Comparison of ENCODE assay signal across 22 mouse cellular contexts in genomic region chr16:57168236-57168635, GRCm38 (mm10). TPM values are rescaled to one million over a fixed set of nuclear protein-coding genes. Genes with fewer than 3 reads are reported as not detected.
A peak's percentile ranks its signal among the peaks of the same experiment; 100 is the strongest.
DNase-seq lines count a peak whose midpoint lies in the region; ATAC-seq and TF ChIP-seq lines count a peak whose summit lies in the region.
"Had no signal": no experiment of that assay in that cellular context is flagged by ENCODE, and none has a peak within 500 bp of the region (broad histone marks: within the 10 kb centered on the region; RNA-seq: fewer than 3 reads in every experiment).

No protein-coding gene starts in this region.

- TF ChIP-seq CTCF in kidney, postnatal 0 days (IDR thresholded peaks at IDR 0.05; ENCODE audit: low read depth) = no peak
- no peak for TF ChIP-seq CTCF in lung, adult 2 months (IDR thresholded peaks at IDR 0.05; ENCODE audit: insufficient read depth, low read length)

- H3K36me3 ChIP-seq in embryonic facial prominence, embryonic 14.5 days (ENCODE audit: control insufficient read depth, insufficient read depth, low read length) = peaks cover 47% of the 10 kb centered on the region
- peaks cover 30% of the 10 kb centered on the region for H3K36me3 ChIP-seq in embryonic facial prominence, embryonic 10.5 days (replicated peaks)
- H3K36me3 ChIP-seq in kidney, postnatal 0 days (ENCODE audit: insufficient read depth, low read length) = peaks cover 11% of the 10 kb centered on the region
- peaks cover 30% of the 10 kb centered on the region for H3K36me3 ChIP-seq in midbrain, embryonic 14.5 days (ENCODE audit: control insufficient read depth, insufficient read depth, low read length)

- H3K9ac ChIP-seq in embryonic facial prominence, embryonic 14.5 days (ENCODE audit: low read depth, low read length) = no peak overlapping the region
- H3K9ac ChIP-seq in kidney, postnatal 0 days (ENCODE audit: low read depth, low read length) = 0 out of 2 replicates have a peak overlapping the region, but pooled peaks have one; percentile 2
- 0 out of 2 replicates have a peak overlapping the region, but pooled peaks have one; percentile 23 for H3K9ac ChIP-seq in midbrain, embryonic 14.5 days (replicated peaks; ENCODE audit: low read length)
- H3K9ac ChIP-seq: heart, embryonic 15.5 days had no signal

- 69% methylated on average over 4 of the region's 4 CpGs for WGBS in embryonic facial prominence, embryonic 14.5 days
- 68% methylated on average over 4 of the region's 4 CpGs for WGBS in embryonic facial prominence, embryonic 10.5 days
- WGBS in kidney, postnatal 0 days = 77% methylated on average over 4 of the region's 4 CpGs
- WGBS in midbrain, embryonic 14.5 days = 44% methylated on average over 4 of the region's 4 CpGs
- WGBS in lung, adult 2 months = 72% methylated on average over 4 of the region's 4 CpGs

- no peak overlapping the region for H3K4me3 ChIP-seq in embryonic facial prominence, embryonic 14.5 days (ENCODE audit: low read depth, low read length)
- no peak overlapping the region for H3K4me3 ChIP-seq in embryonic facial prominence, embryonic 10.5 days
- H3K4me3 ChIP-seq in kidney, postnatal 0 days (replicated peaks; ENCODE audit: low read depth, low read length) = no peak overlapping the region
- no peak overlapping the region for H3K4me3 ChIP-seq in midbrain, embryonic 14.5 days (replicated peaks; ENCODE audit: low read depth, low read length)
- H3K4me3 ChIP-seq in lung, adult 2 months (replicated peaks; ENCODE audit: extremely low read depth, low read depth, low read length) = no peak overlapping the region

- ATAC-seq in embryonic facial prominence, embryonic 14.5 days (ENCODE audit: low read depth) = no peak
- ATAC-seq in kidney, postnatal 0 days (replicated peaks; ENCODE audit: low FRiP score, low read depth) = no peak
- ATAC-seq in midbrain, embryonic 14.5 days (ENCODE audit: low FRiP score, low TSS enrichment) = no peak
- ATAC-seq: activated CD4-positive, CD25-positive, alpha-beta regulatory T cell, adult 4 months; Patski had no signal

- DNase-seq in embryonic facial prominence, embryonic 14.5 days (ENCODE audit: low spot score) = no peak
- DNase-seq in embryonic facial prominence, embryonic 10.5 days (ENCODE audit: low spot score) = no peak
- DNase-seq in kidney, postnatal 0 days (ENCODE audit: low spot score) = no peak
- no peak for DNase-seq in kidney, adult 18-20 months
- peak; percentile 32 for DNase-seq in embryo, embryonic 10.5 days (ENCODE audit: low spot score)
- no peak for DNase-seq in midbrain, embryonic 14.5 days
- DNase-seq in lung, adult 2 months = no peak
- DNase-seq: adrenal gland, postnatal 10 days; gastrocnemius, postnatal 14 days; heart, adult 2 months; kidney, adult 8-10 months; kidney, postnatal 25 days; liver; lung, postnatal 10 days; right cerebral cortex, postnatal 14 days; spleen, adult 18-20 months; thymus, postnatal 25 days had no signal

- H3K27ac ChIP-seq in embryonic facial prominence, embryonic 14.5 days (replicated peaks; ENCODE audit: low read depth, low read length) = peak overlapping the region; percentile 87; the same call in 1 of the 2 replicates
- no peak overlapping the region for H3K27ac ChIP-seq in embryonic facial prominence, embryonic 10.5 days (replicated peaks)
- H3K27ac ChIP-seq in kidney, postnatal 0 days = no peak overlapping the region
- H3K27ac ChIP-seq in midbrain, embryonic 14.5 days (replicated peaks; ENCODE audit: low read depth, low read length) = no peak overlapping the region

- 0 out of 2 replicates have a peak, but pooled peaks cover 3% of the 10 kb centered on the region for H3K4me1 ChIP-seq in embryonic facial prominence, embryonic 14.5 days (ENCODE audit: control insufficient read depth, insufficient read depth, low read length)
- H3K4me1 ChIP-seq in embryonic facial prominence, embryonic 10.5 days = peaks cover 8% of the 10 kb centered on the region
- H3K4me1 ChIP-seq in kidney, postnatal 0 days (replicated peaks; ENCODE audit: insufficient read depth, low read length) = no peaks in the 10 kb centered on the region
- peaks cover 13% of the 10 kb centered on the region; the same call in 1 of the 2 replicates for H3K4me1 ChIP-seq in midbrain, embryonic 14.5 days (ENCODE audit: control insufficient read depth, insufficient read depth, low read length)
- peaks cover 5% of the 10 kb centered on the region; the same call in 1 of the 2 replicates for H3K4me1 ChIP-seq in lung, adult 2 months (ENCODE audit: control insufficient read depth, insufficient read depth, low read length)

- H3K27me3 ChIP-seq in embryonic facial prominence, embryonic 14.5 days (replicated peaks; ENCODE audit: control insufficient read depth, insufficient read depth, low read length) = no peaks in the 10 kb centered on the region
- no peaks in the 10 kb centered on the region for H3K27me3 ChIP-seq in embryonic facial prominence, embryonic 10.5 days (replicated peaks; ENCODE audit: low read depth, poor library complexity, severe bottlenecking)
- no peaks in the 10 kb centered on the region for H3K27me3 ChIP-seq in kidney, postnatal 0 days (ENCODE audit: insufficient read depth, low read length)
- H3K27me3 ChIP-seq in midbrain, embryonic 14.5 days (ENCODE audit: control insufficient read depth, insufficient read depth, low read length) = no peaks in the 10 kb centered on the region
- H3K27me3 ChIP-seq: heart, embryonic 15.5 days; hindbrain, embryonic 15.5 days; Patski had no signal

- no peak overlapping the region for H3K4me2 ChIP-seq in embryonic facial prominence, embryonic 14.5 days (ENCODE audit: low read depth, low read length)
- no peak overlapping the region for H3K4me2 ChIP-seq in kidney, postnatal 0 days (ENCODE audit: low read length)
- H3K4me2 ChIP-seq in midbrain, embryonic 14.5 days (ENCODE audit: low read length) = peak overlapping the region; percentile 84

- no peaks in the 10 kb centered on the region for H3K9me3 ChIP-seq in embryonic facial prominence, embryonic 14.5 days (ENCODE audit: control insufficient read depth, low read length)
- H3K9me3 ChIP-seq in embryonic facial prominence, embryonic 10.5 days = no peaks in the 10 kb centered on the region
- no peaks in the 10 kb centered on the region for H3K9me3 ChIP-seq in kidney, postnatal 0 days (replicated peaks; ENCODE audit: low read length)
- no peaks in the 10 kb centered on the region for H3K9me3 ChIP-seq in midbrain, embryonic 14.5 days (ENCODE audit: control insufficient read depth, low read length)
- H3K9me3 ChIP-seq: forebrain, embryonic 10.5 days; heart, embryonic 15.5 days; hindbrain, embryonic 15.5 days had no signal

- TF ChIP-seq POLR2A in lung, adult 2 months (IDR thresholded peaks at IDR 0.05; ENCODE audit: borderline replicate concordance, extremely low read depth, low read depth, low read length) = no peak

RNA-seq across cellular contexts. Expression of gene Nit2, which starts 1.1 kb away (rescaled TPM):
- polyA plus RNA-seq in embryonic facial prominence, embryonic 14.5 days (2014; fragmentation: Nextera tagmentation; extraction: Ambion mirVana) = 73.4 and 81.0 TPM in 2 replicates
- polyA plus RNA-seq in embryonic facial prominence, embryonic 10.5 days (2016; fragmentation: Nextera tagmentation; extraction: Ambion mirVana) = 62.2 and 68.1 TPM in 2 replicates
- 124 and 126 TPM in 2 replicates for polyA plus RNA-seq in kidney, postnatal 0 days (2015; fragmentation: Nextera tagmentation; extraction: Ambion mirVana)
- 45.3 and 49.0 TPM in 2 replicates for polyA plus RNA-seq in midbrain, embryonic 14.5 days (2014; fragmentation: Nextera tagmentation; extraction: Ambion mirVana)
- polyA plus RNA-seq in lung, adult 2 months (2012; rRNA removed) = 7.9 and 13.1 TPM in 2 replicates

RNA-seq across cellular contexts. Expression of gene Tomm70a, which starts 46.7 kb away (rescaled TPM):
- 52.6 and 54.5 TPM in 2 replicates for polyA plus RNA-seq in embryonic facial prominence, embryonic 14.5 days (2014; fragmentation: Nextera tagmentation; extraction: Ambion mirVana)
- polyA plus RNA-seq in embryonic facial prominence, embryonic 10.5 days (2016; fragmentation: Nextera tagmentation; extraction: Ambion mirVana) = 50.0 and 50.3 TPM in 2 replicates
- polyA plus RNA-seq in kidney, postnatal 0 days (2015; fragmentation: Nextera tagmentation; extraction: Ambion mirVana) = 37.6 and 41.5 TPM in 2 replicates
- polyA plus RNA-seq in midbrain, embryonic 14.5 days (2014; fragmentation: Nextera tagmentation; extraction: Ambion mirVana) = 71.4 and 86.6 TPM in 2 replicates
- 7.6 and 8.3 TPM in 2 replicates for polyA plus RNA-seq in lung, adult 2 months (2012; rRNA removed)
